Comparison of ENCODE assay signal across 17 mouse cellular contexts in the genomic region with DNA sequence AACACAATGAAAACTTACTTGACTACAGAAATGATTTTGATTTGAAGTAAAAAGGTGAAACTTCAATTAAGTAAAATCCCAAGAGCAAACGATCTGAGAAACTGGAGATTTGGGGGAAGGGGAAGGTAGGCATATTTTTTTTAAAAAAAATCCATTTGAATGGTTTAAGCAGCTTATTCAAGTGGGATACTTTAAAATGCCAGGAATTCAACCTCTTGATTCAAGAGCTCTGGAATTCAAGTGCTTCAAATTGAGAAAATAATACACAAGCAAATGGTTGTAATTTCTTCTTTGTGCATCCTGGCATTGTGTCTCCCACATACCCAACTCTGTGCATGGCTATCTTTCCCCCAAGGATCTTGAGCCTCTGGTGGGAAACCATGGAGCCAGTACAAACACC.
"Had no signal": no experiment of that assay in that cellular context is flagged by ENCODE, and none has a peak within 500 bp of the region (broad histone marks: within the 10 kb centered on the region; RNA-seq: fewer than 3 reads in every experiment).

No protein-coding gene starts in this region.

- H3K27me3 ChIP-seq: intestine, embryonic 15.5 days; kidney, embryonic 15.5 days; liver, embryonic 13.5 days; megakaryocyte, embryonic 14.5 days; midbrain, embryonic 13.5 days; neural tube, embryonic 13.5 days had no signal

- H3K4me3 ChIP-seq: intestine, embryonic 15.5 days; kidney, embryonic 15.5 days; left cerebral cortex, adult 2 months; liver, embryonic 13.5 days; megakaryocyte, embryonic 14.5 days; midbrain, embryonic 10.5 days; midbrain, embryonic 13.5 days; myocyte; neural tube, embryonic 13.5 days had no signal

- ATAC-seq: intestine, embryonic 15.5 days; midbrain, embryonic 16.5 days had no signal

- H3K4me2 ChIP-seq: intestine, embryonic 15.5 days; kidney, embryonic 15.5 days; liver, embryonic 13.5 days; midbrain, embryonic 13.5 days; neural tube, embryonic 13.5 days had no signal

- H3K9me3 ChIP-seq: intestine, embryonic 15.5 days; kidney, embryonic 15.5 days; liver, embryonic 13.5 days; megakaryocyte, embryonic 14.5 days; midbrain, embryonic 10.5 days; midbrain, embryonic 13.5 days had no signal

- H3K27ac ChIP-seq: intestine, embryonic 15.5 days; kidney, embryonic 15.5 days; left cerebral cortex, adult 2 months; liver, embryonic 13.5 days; midbrain, embryonic 10.5 days; midbrain, embryonic 13.5 days; neural tube, embryonic 13.5 days had no signal

- DNase-seq: kidney, adult 11 months; kidney, postnatal 10 days; layer of hippocampus, postnatal 36 days; liver, embryonic 13.5 days; retina, postnatal 1 day; right cerebral cortex, postnatal 25 days; thymus, adult 18-20 months; thymus, postnatal 36 days had no signal

- H3K9ac ChIP-seq: intestine, embryonic 15.5 days; kidney, embryonic 15.5 days; liver, embryonic 13.5 days; midbrain, embryonic 13.5 days; neural tube, embryonic 13.5 days had no signal

- H3K36me3 ChIP-seq: intestine, embryonic 15.5 days; kidney, embryonic 15.5 days; liver, embryonic 13.5 days; midbrain, embryonic 13.5 days; neural tube, embryonic 13.5 days had no signal
